Mouse (Mus musculus): ENCODE data around the gene Grm3. TPM values are rescaled to one million over a fixed set of nuclear protein-coding genes. Genes with fewer than 3 reads are reported as not detected.

Gene Grm3
- polyA plus RNA-seq, 1 experiment = not detected

DNA sequence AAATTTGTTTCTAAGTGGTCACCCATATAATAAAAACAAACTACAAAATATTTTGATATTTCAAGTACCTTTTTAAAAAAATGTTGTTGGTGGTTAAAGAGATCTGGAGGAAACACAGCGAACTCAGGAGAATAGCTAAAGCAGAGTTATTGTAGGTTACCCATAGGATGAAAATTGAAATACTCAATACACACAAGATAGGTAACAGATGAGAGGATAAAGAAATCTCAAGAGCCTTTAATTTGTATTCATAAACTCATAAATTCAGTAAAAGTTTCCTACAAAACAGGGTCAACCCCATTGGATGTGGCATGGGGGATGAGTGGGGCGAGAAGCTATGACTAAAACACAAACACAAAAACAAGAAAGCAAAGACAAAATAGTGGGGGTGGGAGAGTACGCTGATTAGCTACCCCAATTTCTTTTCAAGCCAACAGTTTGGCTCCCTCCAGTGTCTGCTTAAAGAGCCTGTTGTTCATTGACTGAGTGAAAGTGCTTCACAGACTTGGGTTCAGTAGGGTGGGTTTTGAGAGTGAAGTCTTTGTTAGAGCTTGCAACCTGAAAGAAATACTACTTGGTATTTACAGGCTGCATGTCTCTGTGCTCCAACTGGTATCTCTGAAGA is 21.5 kb downstream of the Grm3 start:
- H3K9me3 ChIP-seq = no peaks in the 10 kb centered on the region
- H3K27me3 ChIP-seq (replicated peaks) = no peaks in the 10 kb centered on the region
- H3K36me3 ChIP-seq (replicated peaks; ENCODE audit: low read length) = no peaks in the 10 kb centered on the region
- H3K4me1 ChIP-seq = no peaks in the 10 kb centered on the region
- H3K4me3 ChIP-seq (replicated peaks) = no peak overlapping the region
- TF ChIP-seq FLI1 (IDR thresholded peaks at IDR 0.05; ENCODE audit: low read length) = no peak
- TF ChIP-seq GATA1 (IDR thresholded peaks at IDR 0.05; ENCODE audit: borderline replicate concordance, low read length) = no peak

DNA sequence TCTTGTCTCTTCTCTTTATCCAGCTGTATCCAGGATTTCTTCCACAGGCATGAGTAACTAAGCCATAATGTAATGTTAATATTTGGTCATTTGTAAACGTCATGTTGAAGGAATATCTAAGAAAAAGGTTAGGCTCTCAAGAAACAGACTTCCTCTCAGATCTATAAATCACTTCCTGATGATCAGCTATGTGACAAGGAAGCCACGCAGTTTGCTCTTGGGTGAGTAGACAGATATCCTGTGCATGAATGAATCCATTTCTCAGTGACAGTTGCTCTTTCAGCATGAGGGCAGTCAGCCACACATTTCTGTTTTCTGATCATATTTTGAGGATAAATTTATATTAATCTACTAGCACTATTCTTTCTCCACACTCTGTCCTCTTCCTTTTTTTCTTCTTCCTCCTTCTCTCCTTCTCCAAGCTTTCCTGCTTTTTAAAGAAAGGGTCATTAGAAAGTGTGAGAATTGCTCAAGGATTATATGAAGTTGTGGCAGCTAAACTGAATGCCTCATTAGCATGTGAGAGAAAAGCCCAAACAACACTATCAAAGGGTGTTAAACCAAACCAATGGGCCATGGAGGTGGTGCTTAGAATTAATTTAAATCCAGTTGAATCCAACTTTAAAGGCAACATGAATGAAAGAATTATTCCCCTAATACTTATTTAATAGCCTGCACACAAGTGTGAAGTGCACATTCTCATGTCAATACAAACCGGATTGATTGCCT is 22.1 kb downstream of the Grm3 start:
- Histone ChIP-seq H3K4me3 (replicated peaks) (no peak overlapping the region), H3K36me3 (replicated peaks; ENCODE audit: low read length) (no peaks in the 10 kb centered on the region), H3K9me3 (no peaks in the 10 kb centered on the region), H3K4me1 (no peaks in the 10 kb centered on the region), H3K27me3 (replicated peaks) (no peaks in the 10 kb centered on the region)
- no peak for TF ChIP-seq FLI1 (IDR thresholded peaks at IDR 0.05; ENCODE audit: low read length)
- no peak for TF ChIP-seq GATA1 (IDR thresholded peaks at IDR 0.05; ENCODE audit: borderline replicate concordance, low read length)

DNA sequence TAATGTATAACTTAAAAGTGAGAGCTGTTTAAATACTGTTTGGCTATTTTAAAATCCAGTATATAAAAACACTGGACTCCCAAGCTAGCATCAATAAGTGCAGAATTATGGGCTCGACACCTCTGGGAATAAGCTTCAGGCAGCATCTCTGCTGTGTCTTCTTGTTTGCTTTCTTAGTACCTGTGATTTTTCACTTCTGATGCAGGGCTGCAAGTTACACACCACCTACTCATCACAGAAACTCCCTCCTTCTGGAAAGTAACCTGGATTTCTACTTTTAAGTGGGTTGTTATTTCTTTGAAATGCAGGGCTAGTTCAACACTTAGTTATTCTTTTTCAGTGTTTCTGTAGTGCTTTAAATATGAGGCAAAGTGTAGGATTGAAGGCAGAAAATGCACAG is 32.6 kb downstream of the Grm3 start:
- H3K4me1 ChIP-seq = no peaks in the 10 kb centered on the region
- no peak for TF ChIP-seq FLI1 (IDR thresholded peaks at IDR 0.05; ENCODE audit: low read length)
- no peak for TF ChIP-seq GATA1 (IDR thresholded peaks at IDR 0.05; ENCODE audit: borderline replicate concordance, low read length)
- H3K9me3 ChIP-seq = no peaks in the 10 kb centered on the region
- no peak overlapping the region for H3K4me3 ChIP-seq (replicated peaks)
- no peaks in the 10 kb centered on the region for H3K36me3 ChIP-seq (replicated peaks; ENCODE audit: low read length)
- H3K27me3 ChIP-seq (replicated peaks) = no peaks in the 10 kb centered on the region

DNA sequence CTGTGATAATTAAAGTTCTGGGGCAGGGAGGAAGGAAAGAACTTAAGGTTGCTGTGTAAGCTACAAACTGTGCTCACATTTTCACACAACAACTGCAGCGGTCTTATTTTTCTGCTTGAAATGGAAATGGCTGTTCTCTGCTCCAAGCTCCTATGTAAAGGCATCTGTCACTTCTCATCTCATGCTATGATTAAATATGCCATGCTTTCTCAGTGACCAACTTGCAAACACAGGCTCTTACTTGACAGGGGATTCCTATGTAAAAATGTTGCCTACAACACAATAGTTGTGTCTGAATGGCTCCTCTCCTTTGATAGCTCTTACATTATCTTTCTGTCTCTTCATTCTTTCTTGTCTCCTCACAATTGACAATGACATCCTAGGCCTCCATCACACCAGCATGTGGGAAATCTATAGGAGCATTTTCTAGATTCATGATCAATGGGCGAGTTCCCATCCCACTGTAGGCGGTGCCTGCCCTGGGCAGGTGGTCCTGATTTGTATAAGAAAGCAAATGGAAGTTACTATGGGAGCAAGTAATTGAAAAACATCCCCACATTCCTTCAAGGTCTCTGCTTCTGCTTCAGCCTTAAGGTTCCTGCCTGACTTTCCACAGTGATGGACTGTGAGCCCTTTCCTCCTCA is 34.2 kb downstream of the Grm3 start:
- Histone ChIP-seq H3K4me3 (replicated peaks) (no peak overlapping the region), H3K27me3 (replicated peaks) (no peaks in the 10 kb centered on the region), H3K4me1 (no peaks in the 10 kb centered on the region), H3K36me3 (replicated peaks; ENCODE audit: low read length) (no peaks in the 10 kb centered on the region), H3K9me3 (no peaks in the 10 kb centered on the region)
- TF ChIP-seq FLI1 (IDR thresholded peaks at IDR 0.05; ENCODE audit: low read length) (no peak), GATA1 (IDR thresholded peaks at IDR 0.05; ENCODE audit: borderline replicate concordance, low read length) (no peak)

DNA sequence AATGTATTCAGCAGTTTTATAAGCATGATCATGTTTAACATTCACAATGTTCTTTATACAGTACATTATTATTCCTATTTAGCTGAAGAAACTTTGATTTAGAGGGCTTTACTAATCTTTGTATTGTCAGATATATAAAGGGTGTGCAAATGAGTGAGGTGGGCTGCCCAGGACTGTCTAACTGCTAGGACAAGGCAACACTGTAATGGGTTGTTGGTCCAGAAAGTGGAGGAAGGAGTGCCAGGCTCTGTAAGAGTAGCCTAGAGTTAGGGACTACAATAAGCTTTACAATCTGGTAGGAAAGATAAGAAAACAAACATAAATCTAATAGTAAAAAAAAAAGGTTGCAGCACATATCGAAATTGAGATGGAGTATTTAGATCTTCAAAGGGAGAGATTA is 34.8 kb downstream of the Grm3 start:
- H3K4me3 ChIP-seq (replicated peaks) = no peak overlapping the region
- no peaks in the 10 kb centered on the region for H3K9me3 ChIP-seq
- H3K27me3 ChIP-seq (replicated peaks) = no peaks in the 10 kb centered on the region
- H3K4me1 ChIP-seq = no peaks in the 10 kb centered on the region
- no peaks in the 10 kb centered on the region for H3K36me3 ChIP-seq (replicated peaks; ENCODE audit: low read length)
- TF ChIP-seq FLI1 (IDR thresholded peaks at IDR 0.05; ENCODE audit: low read length) (no peak), GATA1 (IDR thresholded peaks at IDR 0.05; ENCODE audit: borderline replicate concordance, low read length) (no peak)

DNA sequence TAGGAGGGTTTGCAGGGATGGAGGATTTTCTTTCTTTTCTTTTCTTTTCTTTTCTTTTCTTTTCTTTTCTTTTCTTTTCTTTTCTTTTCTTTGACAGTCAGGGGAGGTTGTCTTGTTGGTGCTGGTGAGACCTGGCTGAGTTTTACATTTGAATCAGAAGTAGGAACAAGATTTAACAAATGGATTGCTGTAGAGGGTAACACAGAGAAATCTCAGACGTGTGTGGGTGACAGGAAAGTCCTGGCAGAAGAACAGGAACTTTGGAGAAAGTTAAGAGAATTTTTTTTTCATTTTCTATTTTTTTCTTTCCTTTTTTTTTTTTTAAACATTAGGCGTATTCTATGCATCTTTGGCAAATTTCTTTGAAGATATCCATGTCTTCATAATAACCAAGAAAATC is 41.8 kb downstream of the Grm3 start:
- H3K9me3 ChIP-seq = no peaks in the 10 kb centered on the region
- TF ChIP-seq GATA1 (IDR thresholded peaks at IDR 0.05; ENCODE audit: borderline replicate concordance, low read length) (no peak), FLI1 (IDR thresholded peaks at IDR 0.05; ENCODE audit: low read length) (no peak)
- no peaks in the 10 kb centered on the region for H3K4me1 ChIP-seq
- H3K27me3 ChIP-seq (replicated peaks) = no peaks in the 10 kb centered on the region
- no peaks in the 10 kb centered on the region for H3K36me3 ChIP-seq (replicated peaks; ENCODE audit: low read length)
- no peak overlapping the region for H3K4me3 ChIP-seq (replicated peaks)

DNA sequence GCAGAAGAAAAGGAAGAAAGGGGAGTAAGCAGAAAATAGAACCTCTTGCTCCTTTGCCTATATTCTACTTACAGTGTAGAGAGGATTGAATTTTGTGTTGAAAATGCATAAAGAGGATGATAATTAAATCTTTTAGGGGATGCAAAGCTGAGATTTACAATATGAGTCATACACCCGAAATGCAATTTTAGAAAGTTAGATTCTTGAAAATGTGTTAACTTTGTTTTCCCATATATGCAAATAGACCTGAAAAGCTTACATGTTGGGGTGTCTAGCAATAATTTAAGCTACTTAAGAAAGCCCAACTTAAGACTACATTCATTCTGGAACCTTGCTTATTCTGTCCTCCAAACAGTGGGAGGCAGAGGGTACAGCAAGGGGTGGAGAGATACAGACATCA is 56.0 kb downstream of the Grm3 start:
- H3K27me3 ChIP-seq (replicated peaks) = no peaks in the 10 kb centered on the region
- no peaks in the 10 kb centered on the region for H3K4me1 ChIP-seq
- no peaks in the 10 kb centered on the region for H3K9me3 ChIP-seq
- no peak for TF ChIP-seq FLI1 (IDR thresholded peaks at IDR 0.05; ENCODE audit: low read length)
- no peak for TF ChIP-seq GATA1 (IDR thresholded peaks at IDR 0.05; ENCODE audit: borderline replicate concordance, low read length)
- H3K36me3 ChIP-seq (replicated peaks; ENCODE audit: low read length) = no peaks in the 10 kb centered on the region
- H3K4me3 ChIP-seq (replicated peaks) = no peak overlapping the region

DNA sequence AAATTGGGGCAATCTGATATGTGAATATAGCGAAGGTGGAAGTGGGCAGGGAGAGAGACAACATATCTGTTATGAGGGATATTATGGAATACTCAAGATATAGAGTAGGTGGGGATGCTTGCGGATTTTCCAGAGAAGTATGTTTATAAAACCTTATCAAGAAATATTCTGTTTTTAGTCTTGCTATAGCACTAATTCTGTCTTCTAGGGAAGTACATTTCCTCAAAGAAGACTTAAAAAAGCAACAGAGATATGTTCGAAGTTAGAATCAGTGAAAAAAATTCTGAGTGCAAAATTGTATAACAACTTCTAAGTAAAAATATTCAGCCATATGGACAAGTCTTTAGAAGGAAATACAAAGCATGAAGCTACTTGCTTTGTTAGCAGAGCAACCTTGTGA is 61.6 kb downstream of the Grm3 start:
- Histone ChIP-seq H3K4me1 (no peaks in the 10 kb centered on the region), H3K4me3 (replicated peaks) (no peak overlapping the region), H3K27me3 (replicated peaks) (no peaks in the 10 kb centered on the region), H3K9me3 (no peaks in the 10 kb centered on the region), H3K36me3 (replicated peaks; ENCODE audit: low read length) (no peaks in the 10 kb centered on the region)
- no peak for TF ChIP-seq GATA1 (IDR thresholded peaks at IDR 0.05; ENCODE audit: borderline replicate concordance, low read length)
- TF ChIP-seq FLI1 (IDR thresholded peaks at IDR 0.05; ENCODE audit: low read length) = no peak

DNA sequence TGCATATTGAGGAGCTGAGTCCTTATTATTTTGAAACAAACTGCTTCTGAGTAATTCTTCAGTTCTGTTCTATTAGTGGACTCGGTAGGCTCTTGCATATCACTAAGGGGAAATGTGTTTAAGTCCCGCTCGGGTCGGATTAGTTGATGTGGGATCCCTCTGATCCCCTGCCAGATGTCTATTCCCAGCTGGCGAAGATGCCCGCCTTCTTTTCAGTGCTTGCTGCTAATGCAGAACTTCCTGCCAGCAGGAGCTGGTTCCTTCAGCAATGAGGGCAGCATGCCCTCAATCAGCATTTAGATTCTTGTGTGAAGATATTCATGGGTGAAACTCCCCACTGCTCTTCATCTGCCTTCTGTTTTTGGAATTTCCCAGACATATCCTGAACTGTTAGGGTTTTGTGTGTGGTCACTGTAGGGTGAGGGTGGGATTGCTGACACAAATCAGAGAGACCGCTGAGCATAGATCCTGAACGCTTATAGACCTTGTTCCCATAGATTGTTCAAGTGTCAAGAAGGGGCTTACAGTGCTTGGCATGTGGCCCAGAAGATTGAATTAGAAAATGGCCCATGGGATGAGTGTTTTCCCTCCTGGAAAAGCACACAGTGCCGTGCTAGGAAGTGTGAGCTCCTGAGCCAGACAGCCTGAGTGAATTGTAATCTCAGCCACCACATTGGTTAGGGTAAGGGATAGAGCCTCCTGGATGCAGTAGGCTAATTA is 62.9 kb downstream of the Grm3 start:
- Histone ChIP-seq H3K27me3 (replicated peaks) (no peaks in the 10 kb centered on the region), H3K36me3 (replicated peaks; ENCODE audit: low read length) (no peaks in the 10 kb centered on the region), H3K9me3 (no peaks in the 10 kb centered on the region), H3K4me1 (no peaks in the 10 kb centered on the region), H3K4me3 (replicated peaks) (no peak overlapping the region)
- TF ChIP-seq GATA1 (IDR thresholded peaks at IDR 0.05; ENCODE audit: borderline replicate concordance, low read length) = no peak
- no peak for TF ChIP-seq FLI1 (IDR thresholded peaks at IDR 0.05; ENCODE audit: low read length)
